Mouse (Mus musculus) naive thymus-derived CD4-positive, alpha-beta T cell, adult 2 months (primary cell): ENCODE measurements around the gene Cdc42bpa.

Experiments
- DNase-seq: peaks from one replicate; pipeline ENCODE4 v3.0.0-alpha.2; 2011; ENCODE audit warnings: low read depth

Gene Cdc42bpa

GRCm38 (mm10) chr1:180166533-180166932, 206.3 kb downstream of the Cdc42bpa start:
- no peak for DNase-seq

GRCm38 (mm10) chr1:180168294-180168693, 208.0 kb downstream of the Cdc42bpa start:
- no peak for DNase-seq

GRCm38 (mm10) chr1:180169161-180169560, 208.9 kb downstream of the Cdc42bpa start:
- DNase-seq, result no peak

- no peak for DNase-seq
Observed at GRCm38 (mm10) chr1:180170071-180170470, 209.8 kb downstream of the Cdc42bpa start.

- DNase-seq, result no peak
Observed at GRCm38 (mm10) chr1:180171883-180172282, 211.6 kb downstream of the Cdc42bpa start.

- DNase-seq, result no peak
Observed at GRCm38 (mm10) chr1:180172600-180172999, 212.3 kb downstream of the Cdc42bpa start.

GRCm38 (mm10) chr1:180173017-180173416, 212.7 kb downstream of the Cdc42bpa start:
- no peak for DNase-seq

GRCm38 (mm10) chr1:180174718-180175117, 214.4 kb downstream of the Cdc42bpa start:
- DNase-seq, result no peak

- DNase-seq, result peak; percentile 67
Observed at GRCm38 (mm10) chr1:180175167-180175566, 214.9 kb downstream of the Cdc42bpa start.

DNA sequence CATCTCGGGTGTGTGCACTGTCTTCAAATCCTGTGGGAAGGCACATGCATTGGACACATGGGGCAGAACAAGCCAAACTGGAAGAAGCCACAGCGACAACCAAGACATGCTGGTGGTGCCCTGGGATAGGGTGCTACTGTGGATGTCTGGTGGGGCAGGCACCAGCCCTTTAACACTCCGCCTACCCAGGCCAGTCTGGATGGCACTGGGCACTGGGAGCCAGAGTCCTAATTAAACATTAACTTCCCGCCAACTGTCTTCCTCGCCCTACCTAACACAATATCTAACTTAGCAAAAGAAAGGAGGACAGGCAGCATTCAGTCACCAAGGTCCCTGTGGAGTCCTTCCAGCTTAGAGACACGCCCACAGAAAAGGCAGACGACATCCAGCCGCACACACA, 215.4 kb downstream of the Cdc42bpa start:
- DNase-seq, result no peak

DNA sequence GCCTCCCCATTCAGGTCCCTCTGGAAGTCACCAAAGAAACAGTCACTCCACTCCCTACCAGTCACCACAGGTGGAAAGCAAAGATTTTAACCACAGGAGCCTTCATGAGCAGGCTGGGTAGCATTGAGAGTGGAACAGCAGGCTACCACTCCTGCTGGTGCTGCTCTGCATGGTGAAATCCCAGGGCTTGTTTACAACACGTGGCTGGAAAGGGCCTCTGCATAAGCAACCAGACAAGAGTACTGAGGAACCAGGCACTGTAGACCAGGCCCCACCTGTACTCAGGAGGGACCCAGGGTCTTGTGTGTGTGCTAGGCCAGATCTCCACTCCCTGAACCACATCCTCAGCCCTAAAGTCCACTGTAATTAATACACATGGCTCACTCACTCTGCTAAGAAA, 216.5 kb downstream of the Cdc42bpa start:
- DNase-seq, result no peak

DNA sequence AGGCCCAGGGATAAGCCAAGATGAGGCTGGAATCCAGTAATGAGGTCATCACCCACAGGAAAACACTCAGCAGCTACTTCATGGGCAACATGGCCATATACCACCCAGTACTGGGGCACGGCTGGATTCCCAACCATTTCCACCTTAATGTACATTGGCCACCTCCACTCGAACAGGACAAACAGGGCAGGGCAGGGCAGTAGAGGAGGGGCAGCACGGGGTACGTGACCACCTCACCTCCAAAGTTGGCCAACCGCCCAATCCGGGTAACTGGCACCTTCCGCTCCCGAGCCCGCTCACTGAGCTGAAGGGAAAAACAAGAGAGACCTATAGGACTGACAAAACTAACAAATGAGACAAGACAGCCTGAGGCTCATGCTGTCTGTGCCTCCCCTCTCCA, 218.1 kb downstream of the Cdc42bpa start:
- no peak for DNase-seq

DNA sequence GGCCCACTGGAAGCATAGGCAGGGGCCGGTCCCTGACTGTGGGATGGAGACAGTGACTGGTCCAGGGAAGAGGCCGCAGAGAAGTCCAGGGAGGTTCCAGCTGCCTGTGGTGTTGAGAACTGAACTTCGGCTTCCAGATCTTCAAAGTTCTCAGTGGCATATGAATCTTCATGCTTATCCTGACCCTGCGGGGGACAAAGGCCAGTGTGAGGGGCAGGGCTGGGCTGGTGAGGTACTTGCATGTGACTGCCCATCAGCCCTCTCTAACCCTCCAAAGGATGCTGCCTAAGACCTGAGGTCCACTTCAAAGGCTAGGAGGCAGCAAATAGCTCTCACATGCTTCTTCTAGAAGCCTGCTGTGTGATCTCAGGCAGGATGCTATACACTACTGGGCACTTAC, 218.8 kb downstream of the Cdc42bpa start:
- DNase-seq, result no peak

DNA sequence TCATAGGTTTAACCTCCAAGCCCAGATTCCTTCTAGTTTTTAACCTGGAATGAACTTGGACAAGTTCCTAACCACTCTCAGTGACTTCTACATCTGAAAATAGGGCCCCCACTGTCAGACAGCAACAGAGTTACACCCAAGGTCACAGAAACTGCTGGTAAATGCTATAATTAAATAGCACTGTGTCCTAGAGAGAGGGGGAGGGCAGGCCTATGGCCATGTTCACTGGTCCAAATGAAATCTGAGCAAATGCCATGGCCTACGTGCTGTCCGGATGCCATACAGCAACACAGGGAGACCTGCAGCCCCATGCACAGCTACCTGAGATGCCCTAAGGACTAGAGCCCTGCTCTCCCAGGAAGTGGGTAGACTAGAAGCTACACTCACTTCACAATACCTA, 219.6 kb downstream of the Cdc42bpa start:
- DNase-seq, result no peak

DNA sequence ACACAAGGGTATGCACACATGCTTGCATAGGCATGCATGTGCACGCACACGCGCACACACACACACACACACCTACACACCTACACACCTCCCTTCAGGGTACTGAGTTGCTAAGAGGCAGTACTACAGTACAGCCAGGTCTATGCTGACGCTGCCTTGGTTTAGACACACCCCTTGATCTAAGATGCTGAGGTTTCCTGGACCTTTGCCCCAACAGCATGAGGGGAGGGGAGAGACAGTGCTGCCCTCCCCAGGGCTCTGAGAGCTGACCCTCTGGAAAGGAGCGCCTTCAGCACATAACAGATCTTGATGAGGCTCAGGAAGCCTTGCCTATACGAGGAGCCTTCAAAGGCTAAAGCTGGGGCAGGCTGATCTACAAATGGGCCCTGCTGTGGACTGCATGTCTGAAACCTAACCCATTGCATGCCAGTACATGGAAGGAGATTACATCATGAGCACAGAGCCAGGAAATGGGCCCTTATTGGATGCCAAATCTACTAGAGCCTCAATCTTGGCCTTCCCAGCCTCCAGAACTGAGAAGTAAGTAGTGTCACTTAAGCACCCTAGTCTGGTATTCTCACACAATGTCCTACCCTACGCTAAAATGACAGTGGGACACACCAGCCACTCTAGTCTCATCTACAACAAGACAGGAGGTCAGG, 221.2 kb downstream of the Cdc42bpa start:
- no peak for DNase-seq

- no peak for DNase-seq
Observed at GRCm38 (mm10) chr1:180181966-180182319, 221.7 kb downstream of the Cdc42bpa start.

DNA sequence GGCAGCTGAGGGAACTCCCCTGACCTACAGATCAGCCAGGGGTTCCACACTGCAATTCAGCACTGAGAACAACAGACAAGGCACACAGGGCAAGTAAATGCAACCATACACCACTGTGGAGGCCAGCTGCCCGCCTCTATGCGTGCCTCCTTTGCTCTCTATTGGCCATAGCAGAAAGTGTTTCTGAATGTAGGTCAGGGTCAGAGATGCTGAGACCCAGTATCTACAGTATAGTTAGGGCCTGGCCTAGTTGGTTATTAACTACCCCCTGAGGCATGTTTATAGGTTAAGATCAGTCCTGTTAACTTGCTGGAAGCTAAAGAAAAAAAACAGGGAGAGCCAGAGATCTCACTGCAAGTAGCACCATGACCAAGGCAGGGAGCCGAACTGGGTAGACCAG, 222.5 kb downstream of the Cdc42bpa start:
- no peak for DNase-seq

- DNase-seq, result no peak
Observed at GRCm38 (mm10) chr1:180183525-180184159, 223.4 kb downstream of the Cdc42bpa start.

DNA sequence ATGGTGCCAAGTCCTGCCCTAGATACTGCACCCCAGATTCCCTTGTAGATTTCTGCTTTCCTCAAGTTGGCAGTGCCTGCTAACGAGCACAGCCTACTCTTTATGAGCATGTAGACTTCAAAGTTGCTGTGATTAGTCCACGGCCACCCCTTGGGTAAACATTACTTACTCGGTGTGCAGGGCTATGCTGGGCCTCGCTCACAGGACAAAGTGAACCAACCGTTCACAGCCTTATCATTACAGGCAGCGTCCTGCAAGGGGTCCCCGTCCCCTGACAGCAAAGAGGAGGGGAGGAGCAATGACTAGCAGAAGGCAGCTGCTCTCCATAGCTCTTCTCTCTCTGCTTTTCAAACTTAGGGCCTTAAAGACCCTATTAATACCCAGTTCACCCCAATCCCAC, 224.5 kb downstream of the Cdc42bpa start:
- DNase-seq, result no peak

DNA sequence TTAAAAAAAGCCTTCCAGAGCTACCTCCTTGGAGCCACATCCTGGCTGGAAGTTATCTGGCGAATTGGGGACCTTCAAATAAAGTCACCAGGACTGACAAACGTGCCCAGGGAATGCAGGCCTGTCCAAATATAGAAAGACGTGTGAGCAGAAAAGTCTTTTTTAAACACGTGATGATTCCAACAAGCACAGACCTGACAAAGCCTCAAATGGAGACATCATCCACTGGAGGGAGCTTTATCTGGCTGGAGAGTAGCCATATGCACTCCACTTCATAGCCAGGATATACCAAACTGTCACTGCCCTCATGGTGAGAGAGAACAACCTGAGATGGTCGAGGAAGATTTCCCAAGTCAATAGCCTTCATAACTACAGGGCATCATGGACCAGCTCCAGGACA, 225.6 kb downstream of the Cdc42bpa start:
- DNase-seq, result no peak

DNA sequence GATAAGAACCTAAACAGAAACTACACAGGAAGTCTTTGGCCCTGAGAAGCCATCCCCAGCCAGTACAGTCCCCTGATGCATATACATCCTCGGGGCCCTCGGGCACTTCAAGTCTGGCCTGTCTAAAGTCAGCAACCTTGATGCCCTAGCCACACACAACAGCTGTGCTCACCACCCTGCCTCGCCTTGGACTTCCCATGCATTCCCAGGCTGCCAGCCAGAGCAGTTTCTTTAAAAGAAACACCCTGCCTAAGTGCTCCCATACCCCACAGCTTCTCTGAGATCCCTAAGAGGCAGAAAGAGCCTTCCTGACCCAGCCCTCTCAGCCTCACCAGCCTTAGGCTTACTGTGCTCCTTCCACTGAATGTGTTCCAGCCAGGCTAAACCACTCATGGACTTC, 226.1 kb downstream of the Cdc42bpa start:
- DNase-seq, result no peak

DNA sequence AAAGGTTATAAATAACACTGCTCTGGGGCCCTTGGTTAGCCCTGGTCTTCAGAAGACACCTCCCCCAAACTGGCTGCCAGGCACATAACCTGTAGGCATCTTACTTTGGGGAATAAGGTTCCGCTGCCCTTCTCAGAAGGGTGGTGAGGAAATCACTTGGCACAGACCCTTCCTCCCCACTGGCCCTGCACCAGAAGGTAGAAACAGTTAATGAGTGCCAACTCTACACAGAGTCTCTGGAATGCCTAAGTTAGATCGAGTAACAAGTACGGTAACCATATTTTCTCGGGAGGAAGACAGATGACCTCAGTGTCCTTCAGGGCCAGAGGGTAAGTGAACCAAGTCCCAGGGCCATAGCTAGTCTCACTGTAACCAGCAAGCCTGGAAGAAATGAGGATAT, 228.7 kb downstream of the Cdc42bpa start:
- no peak for DNase-seq

DNA sequence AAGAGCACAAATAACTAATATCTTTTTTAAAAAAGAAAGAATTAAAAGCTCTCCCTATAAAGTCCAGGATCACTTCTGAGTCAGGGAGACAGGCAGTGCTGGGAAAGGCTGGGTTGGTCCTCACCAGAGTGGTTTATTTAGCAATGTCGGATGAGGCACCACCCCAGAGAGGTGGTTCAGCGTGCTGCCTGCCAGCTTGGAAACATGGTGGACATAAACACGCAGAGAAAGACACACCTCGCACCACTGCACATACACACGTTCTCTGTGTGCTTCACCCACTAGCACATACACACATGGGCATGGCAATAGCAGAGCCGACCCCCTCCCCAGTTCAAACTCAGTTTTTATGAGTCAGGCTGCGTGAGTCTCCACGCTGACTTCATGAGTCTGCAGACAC, 230.8 kb downstream of the Cdc42bpa start:
- no peak for DNase-seq

- DNase-seq, result no peak
Observed at GRCm38 (mm10) chr1:180191651-180192220, 231.5 kb downstream of the Cdc42bpa start.
